Mouse (Mus musculus) kidney, postnatal 36 days (tissue): ENCODE data around the gene Lpin3.

Experiments
- DNase-seq, 2 experiments: peaks; one replicate each; pipeline ENCODE4 v3.0.0; 2021 to 2022; ENCODE audit warnings: mixed read lengths in 2 of 2

Gene Lpin3

GRCm38 (mm10) chr2:160880453-160881195 lies at the start of gene Lpin3:
Lpin3 (plus strand) TSS chr2:160880670.
- peak; percentile 59 to 72 for DNase-seq

DNA sequence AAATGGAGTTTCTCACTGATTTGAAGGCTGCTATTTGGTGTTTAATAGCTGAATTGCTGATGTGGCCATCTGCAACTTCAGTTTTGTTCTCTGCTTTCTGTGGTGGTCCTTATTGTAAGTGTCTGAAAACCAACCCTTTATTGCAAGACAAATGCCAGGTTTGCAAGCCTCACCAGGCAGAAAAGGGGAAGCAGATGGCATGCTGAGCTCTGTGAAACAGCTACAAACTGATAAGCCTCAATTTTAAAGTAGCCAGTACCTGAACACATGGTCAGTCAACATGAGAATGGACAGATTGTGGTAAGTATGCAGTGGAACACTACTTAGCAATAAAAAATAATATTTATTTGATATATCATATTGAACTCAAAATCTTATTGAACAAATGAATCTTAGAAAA lies 39.6 kb upstream of the Lpin3 start:
- no peak for DNase-seq

DNA sequence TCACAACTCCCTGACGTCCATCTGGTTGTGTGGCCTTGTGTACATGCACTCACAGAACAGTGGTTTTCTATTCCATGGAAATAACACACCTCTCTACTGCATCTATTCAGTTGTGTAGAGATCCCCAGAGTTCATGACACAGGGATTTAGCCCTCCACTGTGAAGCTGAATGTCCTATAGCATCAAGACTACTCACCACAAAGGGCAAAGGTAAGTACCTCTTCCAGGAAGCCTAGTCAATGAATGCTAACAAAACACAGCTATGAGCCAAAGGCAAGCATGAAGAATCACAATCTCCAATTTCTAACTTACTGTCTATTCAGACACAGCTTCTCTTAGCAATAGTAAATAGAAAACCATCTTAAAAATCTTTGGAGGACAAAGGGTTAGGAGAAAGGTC lies 32.8 kb upstream of the Lpin3 start:
- peak in 1 of 2 experiments; percentile 60 for DNase-seq

DNA sequence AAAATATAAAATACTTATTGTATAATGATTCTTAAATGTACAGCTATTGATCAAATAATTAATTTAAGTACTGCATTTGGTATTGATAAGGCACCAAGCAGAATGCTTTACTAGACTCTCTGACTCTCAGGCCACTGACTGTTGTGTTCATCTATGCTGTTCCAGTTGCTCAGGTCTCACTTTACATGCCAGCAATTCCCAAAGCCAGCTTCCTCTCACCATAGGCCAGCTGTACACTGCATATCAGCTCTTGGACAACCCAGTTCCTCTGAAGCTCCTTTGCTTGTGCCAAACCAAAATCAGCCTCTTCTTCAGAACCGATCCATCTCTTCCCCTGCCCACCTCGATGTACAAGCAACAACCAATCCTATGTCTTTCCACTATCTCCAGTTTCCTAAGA lies 32.3 kb upstream of the Lpin3 start:
- DNase-seq = no peak

DNA sequence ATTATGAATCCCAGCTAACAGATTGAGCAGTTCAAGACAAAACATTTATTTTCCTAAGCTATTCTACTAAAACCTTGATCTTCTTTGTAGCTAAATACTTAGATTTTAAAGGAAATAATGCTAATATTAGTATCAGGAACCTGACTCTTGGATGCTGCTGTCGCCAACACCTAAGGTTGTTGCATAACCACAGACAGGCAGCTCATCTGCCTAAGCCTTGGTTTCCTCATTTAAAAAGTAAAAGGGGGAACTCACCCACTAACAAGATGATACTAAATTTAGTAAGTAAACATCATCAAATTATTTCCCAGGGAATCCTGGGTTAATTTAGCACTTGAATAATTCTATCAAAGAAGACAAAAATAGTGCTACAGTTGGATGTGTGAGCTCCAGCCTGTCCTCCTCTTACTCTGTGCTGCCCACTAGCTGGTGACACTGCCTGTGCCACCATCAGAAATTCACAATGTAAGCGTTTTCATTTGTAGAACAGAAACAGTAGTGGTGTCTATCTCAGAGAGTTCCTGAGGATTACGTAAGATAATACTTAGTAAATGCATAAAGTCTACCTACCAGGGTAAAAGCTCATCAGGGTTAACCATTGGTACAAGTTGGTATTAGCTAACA lies 30.7 kb upstream of the Lpin3 start:
- no peak for DNase-seq

DNA sequence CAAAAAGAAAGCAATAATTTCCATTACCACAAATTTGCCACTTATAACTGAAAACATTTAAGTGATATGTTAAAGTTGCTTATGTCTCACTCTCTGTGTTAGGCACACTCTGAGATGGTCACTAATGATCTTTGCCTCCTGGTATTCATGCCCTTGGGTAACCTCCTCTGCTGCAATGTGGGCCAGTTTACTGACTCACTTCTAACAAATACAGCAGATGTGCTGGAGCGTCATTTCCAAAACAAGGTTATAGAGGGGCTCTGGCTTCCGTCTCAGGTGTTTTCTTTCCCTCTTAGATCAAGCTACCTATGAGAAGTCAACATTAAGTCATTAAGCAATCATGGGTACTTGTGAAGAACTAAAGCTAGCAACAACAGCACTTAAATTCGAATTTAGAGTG lies 30.1 kb upstream of the Lpin3 start:
- DNase-seq = peak in 1 of 2 experiments; percentile 46

DNA sequence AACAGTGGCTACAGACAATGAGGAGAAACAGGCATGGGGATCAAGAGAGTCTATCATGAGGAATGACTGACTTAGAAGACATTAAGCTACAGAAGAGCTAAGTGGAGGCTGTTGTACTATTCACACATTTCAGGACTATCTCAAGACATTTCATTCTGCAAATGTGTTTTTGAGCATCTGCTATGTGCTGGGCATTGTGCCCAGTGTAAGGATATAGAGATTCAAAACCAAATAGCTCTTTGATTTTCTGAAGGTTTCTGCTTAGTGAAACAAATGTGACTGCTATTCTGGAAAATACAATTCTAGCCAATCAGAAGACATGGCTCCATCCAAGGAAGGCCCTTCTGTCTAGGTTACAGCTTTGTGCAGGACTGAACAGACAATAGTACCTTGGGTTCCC lies 25.8 kb upstream of the Lpin3 start:
- no peak for DNase-seq

- DNase-seq = no peak
Measured at GRCm38 (mm10) chr2:160856359-160857102, 23.9 kb upstream of the Lpin3 start.

DNA sequence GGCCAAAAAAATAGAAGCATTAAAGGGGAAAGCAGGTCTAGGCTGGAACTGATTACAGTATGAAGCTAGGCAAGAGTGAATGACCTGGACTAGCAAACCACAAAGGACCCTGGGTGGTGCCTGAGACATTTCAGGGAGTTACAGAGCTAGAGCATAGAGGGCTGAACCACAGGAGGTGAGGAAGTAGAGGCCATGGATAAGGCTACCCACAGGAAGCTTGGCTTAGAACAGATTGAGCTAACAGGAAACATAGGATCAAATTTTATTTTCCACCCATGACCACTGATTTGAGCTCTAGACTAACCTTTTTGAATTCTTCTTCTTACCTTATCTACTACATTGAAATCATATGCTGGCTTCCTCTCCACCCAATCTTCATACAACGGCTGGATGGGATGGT lies 20.1 kb upstream of the Lpin3 start:
- DNase-seq = no peak

DNA sequence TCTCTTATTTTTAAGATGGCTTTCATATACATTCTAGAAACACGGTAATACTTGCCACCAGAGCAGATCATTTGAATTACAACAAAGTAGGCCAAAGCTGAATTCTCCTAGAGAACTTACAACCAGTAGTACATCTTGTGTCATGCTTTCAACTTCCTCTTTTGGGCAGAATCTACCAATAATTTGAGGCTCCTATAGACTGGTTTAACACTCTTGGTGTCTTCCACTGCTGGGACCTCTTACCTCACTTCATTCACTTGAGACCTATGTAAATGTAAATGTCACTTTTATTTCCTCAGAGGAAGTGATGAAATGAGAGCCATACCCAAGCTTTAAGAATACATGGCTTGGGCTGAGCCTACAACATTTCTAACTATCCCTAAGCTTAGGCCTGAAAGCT lies 16.4 kb upstream of the Lpin3 start:
- no peak for DNase-seq

DNA sequence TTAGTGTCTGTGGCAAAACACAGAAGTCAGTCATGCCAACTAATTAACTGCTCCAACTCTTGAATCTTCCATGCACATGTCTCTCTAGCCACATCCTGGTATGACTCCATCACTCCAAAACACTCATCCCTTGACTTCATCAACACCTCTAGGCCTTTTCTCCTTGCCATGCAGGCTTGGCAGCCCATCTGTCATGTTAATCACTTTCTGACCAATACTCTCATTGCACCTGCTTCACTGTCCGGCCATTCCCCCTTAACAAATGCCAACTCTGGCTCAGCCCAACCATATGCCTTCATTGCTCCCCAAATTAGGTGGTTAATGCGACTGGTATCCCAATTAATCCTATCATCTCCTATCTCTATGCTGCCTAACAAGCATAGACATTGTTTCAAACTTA lies 15.2 kb upstream of the Lpin3 start:
- DNase-seq = no peak

GRCm38 (mm10) chr2:160869446-160869845 lies 11.0 kb upstream of the Lpin3 start:
- no peak for DNase-seq

GRCm38 (mm10) chr2:160871310-160871709 lies 9.2 kb upstream of the Lpin3 start:
- peak; percentile 35 to 65 for DNase-seq

GRCm38 (mm10) chr2:160872395-160872794 lies 8.1 kb upstream of the Lpin3 start:
- peak; percentile 68 to 89 for DNase-seq

DNA sequence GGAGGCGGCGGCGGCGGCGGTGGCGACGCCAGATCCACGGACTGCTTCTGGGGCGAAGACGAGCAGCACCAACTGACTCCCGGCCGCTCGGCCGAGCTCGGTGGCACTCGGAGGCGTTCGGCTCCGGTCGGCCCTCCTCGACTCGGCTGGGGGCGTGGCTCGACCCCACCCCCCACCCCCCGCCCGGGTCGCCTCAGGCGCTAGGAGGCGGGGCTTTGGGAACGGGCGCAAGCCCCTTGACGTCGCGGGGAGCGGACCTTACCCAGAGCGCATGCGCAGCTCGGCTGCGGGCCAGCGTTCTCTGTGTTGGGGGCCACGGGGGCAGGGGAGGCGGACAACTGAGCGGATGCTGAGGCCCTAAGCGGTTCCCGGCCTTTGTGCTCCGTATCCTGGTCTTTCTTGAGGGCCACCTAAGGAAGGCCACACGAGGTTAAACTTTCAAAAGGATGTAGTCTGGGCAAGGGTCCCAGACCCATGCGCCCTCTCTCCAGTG lies 7.5 kb upstream of the Lpin3 start, which contains the start of gene Zhx3:
Zhx3 (minus strand) TSS at position 109 of the 493 bp plus-strand sequence.
- peak; percentile 95 to 96 for DNase-seq

DNA sequence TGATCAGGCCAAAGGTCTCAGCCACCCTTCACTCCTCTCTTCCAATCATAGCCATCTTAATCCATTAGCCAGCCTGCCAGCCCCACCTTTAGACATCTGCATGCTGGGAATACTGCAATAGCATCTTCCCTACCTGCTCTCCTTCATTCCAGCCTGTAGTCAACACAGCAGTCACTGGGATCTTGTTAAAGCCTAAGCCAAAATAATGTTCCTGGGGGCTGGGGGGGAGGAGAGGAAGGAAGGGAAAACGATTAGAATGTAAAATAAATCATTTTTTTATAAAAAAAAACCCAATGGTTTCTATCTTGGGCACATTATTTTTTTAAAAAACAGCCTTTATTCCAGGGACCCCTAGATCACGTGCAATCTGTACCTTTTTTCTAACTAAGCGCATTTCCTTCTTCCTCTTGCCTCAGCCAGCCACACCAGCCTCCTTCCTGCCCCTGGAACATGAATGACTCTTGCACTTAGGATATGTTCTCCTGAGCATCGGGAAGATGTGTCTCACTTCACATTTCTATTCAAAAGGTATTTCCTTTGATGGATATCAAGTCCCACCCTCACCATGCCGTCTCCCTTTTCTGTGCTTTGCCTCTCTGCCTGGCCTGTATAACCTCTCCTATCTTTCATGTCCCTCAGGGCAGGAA lies 6.1 kb upstream of the Lpin3 start:
- peak; percentile 40 to 72 for DNase-seq

DNA sequence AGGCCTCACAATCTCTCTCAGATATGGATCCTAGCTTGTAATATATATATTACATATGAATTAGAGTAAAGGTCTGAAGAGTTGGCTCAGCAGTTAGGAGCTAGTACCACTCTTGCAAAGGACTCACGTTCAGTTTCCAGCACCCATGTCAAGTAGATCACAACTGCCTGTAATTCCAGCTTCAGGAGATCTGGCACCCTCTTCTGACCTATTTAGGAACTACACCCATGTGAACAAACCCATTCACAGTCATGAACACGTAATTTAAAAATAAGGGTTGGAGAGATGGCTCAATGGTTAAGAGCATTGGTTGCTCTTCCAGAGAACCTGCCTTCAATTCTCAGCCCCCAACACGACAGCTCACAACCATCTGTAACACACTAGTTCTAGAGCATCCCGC lies 4.4 kb upstream of the Lpin3 start:
- peak in 1 of 2 experiments; percentile 30 for DNase-seq

- no peak for DNase-seq
Measured at GRCm38 (mm10) chr2:160881462-160882101, 1.1 kb downstream of the Lpin3 start.

DNA sequence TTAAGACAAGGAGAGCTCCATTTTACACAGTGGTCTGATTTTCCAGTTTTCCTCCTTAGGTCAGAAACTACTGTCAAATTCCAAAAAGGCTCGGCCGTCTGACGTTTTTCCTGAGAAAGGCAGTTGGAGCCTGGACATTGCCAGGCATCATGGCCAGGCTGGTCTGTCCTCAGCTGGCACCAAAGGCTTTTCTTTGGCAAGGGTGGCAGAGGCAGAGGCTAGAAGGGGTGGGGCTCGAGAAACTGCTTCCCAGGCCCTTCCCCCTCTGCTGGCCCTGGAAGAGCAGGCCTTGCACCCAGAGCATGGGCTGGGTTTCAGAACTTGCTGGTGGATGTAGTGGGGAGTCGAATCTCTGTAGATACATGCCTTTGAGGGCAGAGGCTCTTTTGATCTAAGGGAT lies 2.0 kb downstream of the Lpin3 start:
- DNase-seq = peak in 1 of 2 experiments; percentile 23

DNA sequence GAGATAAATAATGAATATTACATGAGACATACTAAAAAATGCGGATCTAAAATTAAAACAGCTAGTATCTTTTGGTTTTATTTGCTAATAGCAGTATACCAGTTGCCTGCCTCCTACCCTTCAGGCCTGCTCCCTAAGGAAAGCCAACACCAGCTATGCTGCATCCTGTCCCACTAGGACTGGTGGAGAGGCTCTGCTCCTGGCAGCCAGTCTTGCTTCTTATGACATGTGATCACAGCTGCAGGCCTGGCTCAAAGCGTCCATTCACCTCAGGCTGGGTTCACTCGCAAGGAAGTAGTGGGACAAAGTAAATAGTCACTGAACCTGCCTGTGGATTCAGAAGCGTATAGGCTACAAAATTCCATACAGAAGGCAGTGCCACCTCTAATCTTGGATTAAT lies 3.4 kb downstream of the Lpin3 start:
- DNase-seq = peak; percentile 62 to 71

DNA sequence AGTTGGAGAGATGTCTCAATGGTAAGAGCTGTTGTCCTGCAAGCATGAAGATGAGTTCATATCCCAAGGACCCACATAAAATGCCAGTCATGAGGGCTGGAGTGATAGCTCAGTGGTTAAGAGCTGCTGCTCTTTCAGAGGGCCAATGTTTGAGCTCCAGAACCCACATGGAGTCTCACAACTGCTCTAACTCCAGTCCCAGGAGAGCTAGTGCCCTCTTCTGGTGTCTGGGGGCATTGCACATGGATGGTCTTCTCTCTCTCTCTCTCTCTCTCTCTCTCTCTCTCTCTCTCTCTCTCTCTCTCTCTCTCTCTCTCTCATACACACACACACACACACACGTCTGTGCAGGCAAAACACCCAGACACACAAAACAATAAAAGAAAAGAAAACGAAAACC lies 4.4 kb downstream of the Lpin3 start:
- DNase-seq = peak; percentile 69 to 82

- DNase-seq = no peak
Measured at GRCm38 (mm10) chr2:160886221-160886620, 5.8 kb downstream of the Lpin3 start.
